ENCODE assay signal across 14 mouse cellular contexts in genomic region chr5:148624649-148625405, GRCm38 (mm10).
A peak's percentile ranks its signal among the peaks of the same experiment; 100 is the strongest.
DNase-seq lines count a peak whose midpoint lies in the region; ATAC-seq and TF ChIP-seq lines count a peak whose summit lies in the region.
"Had no signal": no experiment of that assay in that cellular context is flagged by ENCODE, and none has a peak within 500 bp of the region (broad histone marks: within the 10 kb centered on the region; RNA-seq: fewer than 3 reads in every experiment).

No protein-coding gene starts in this region.

- no peaks in the 10 kb centered on the region for H3K36me3 ChIP-seq in neural tube, embryonic 11.5 days (ENCODE audit: control insufficient read depth, insufficient read depth, low read length)
- H3K36me3 ChIP-seq in forebrain, embryonic 11.5 days (ENCODE audit: control insufficient read depth, insufficient read depth, low read length), result no peaks in the 10 kb centered on the region
- no peaks in the 10 kb centered on the region for H3K36me3 ChIP-seq in hindbrain, postnatal 0 days (ENCODE audit: insufficient read depth, low read length)

- no peak for TF ChIP-seq CTCF in hindbrain, postnatal 0 days (IDR thresholded peaks at IDR 0.05; ENCODE audit: low read depth)

- no peaks in the 10 kb centered on the region for H3K9me3 ChIP-seq in neural tube, embryonic 11.5 days (ENCODE audit: control insufficient read depth, low read length)
- H3K9me3 ChIP-seq in forebrain, embryonic 11.5 days (ENCODE audit: control insufficient read depth, low read length), result no peaks in the 10 kb centered on the region
- H3K9me3 ChIP-seq in hindbrain, postnatal 0 days (ENCODE audit: low read length), result no peaks in the 10 kb centered on the region

- WGBS in neural tube, embryonic 11.5 days, result 61% methylated on average over 21 of the region's 21 CpGs
- 63% methylated on average over 21 of the region's 21 CpGs for WGBS in forebrain, embryonic 11.5 days
- WGBS in hindbrain, postnatal 0 days, result 35% methylated on average over 21 of the region's 21 CpGs

- peak; percentile 47 for DNase-seq in neural tube, embryonic 11.5 days (ENCODE audit: low spot score)
- DNase-seq in neural tube, embryonic 10.5 days (ENCODE audit: extremely low spot score, low spot score), result no peak
- DNase-seq in forebrain, embryonic 11.5 days (ENCODE audit: low spot score), result no peak
- peak; percentile 66 for DNase-seq in hindbrain, postnatal 0 days (ENCODE audit: low spot score)
- no peak for DNase-seq in urinary bladder, postnatal 25 days (ENCODE audit: low spot score)
- DNase-seq in kidney, postnatal 10 days, result no peak
- no peak for DNase-seq in lung, postnatal 10 days
- DNase-seq: heart, adult 2 months; kidney, adult 8-10 months; right cerebral cortex, postnatal 25 days had no signal

- H3K9ac ChIP-seq in neural tube, embryonic 11.5 days (ENCODE audit: low read length), result no peak overlapping the region
- H3K9ac ChIP-seq in forebrain, embryonic 11.5 days (ENCODE audit: low read length), result no peak overlapping the region
- no peak overlapping the region for H3K9ac ChIP-seq in hindbrain, postnatal 0 days (replicated peaks; ENCODE audit: low read length)
- H3K9ac ChIP-seq: liver, embryonic 14.5 days had no signal

- no peak overlapping the region for H3K27ac ChIP-seq in neural tube, embryonic 11.5 days (ENCODE audit: low read depth, low read length)
- H3K27ac ChIP-seq in forebrain, embryonic 11.5 days (ENCODE audit: low read depth, low read length), result peak overlapping the region; percentile 62
- peak overlapping the region; percentile 34; the same call in 1 of the 2 replicates for H3K27ac ChIP-seq in hindbrain, postnatal 0 days
- H3K27ac ChIP-seq: heart, adult 2 months; liver, embryonic 14.5 days had no signal

- peak; percentile 75 for ATAC-seq in neural tube, embryonic 11.5 days (ENCODE audit: insufficient read depth, low FRiP score, low TSS enrichment)
- ATAC-seq in forebrain, embryonic 11.5 days (replicated peaks; ENCODE audit: low FRiP score), result peak; percentile 72
- ATAC-seq in hindbrain, postnatal 0 days, result peak; percentile 76
- peak; percentile 83 for ATAC-seq in neutrophil, adult 5-6 weeks (ENCODE audit: extremely low read depth, insufficient number of reproducible peaks, low FRiP score, poor library complexity, severe bottlenecking)

- H3K4me3 ChIP-seq in neural tube, embryonic 11.5 days (ENCODE audit: low read depth, low read length), result no peak overlapping the region
- no peak overlapping the region for H3K4me3 ChIP-seq in forebrain, embryonic 11.5 days (ENCODE audit: low read depth, low read length)
- H3K4me3 ChIP-seq in hindbrain, postnatal 0 days (ENCODE audit: low read length), result no peak overlapping the region
- H3K4me3 ChIP-seq: erythroblast, embryonic 14.5 days; heart, adult 2 months; megakaryocyte, embryonic 14.5 days had no signal

- no peaks in the 10 kb centered on the region for H3K27me3 ChIP-seq in neural tube, embryonic 11.5 days (ENCODE audit: control insufficient read depth, insufficient read depth, low read length)
- no peaks in the 10 kb centered on the region for H3K27me3 ChIP-seq in forebrain, embryonic 11.5 days (ENCODE audit: control insufficient read depth, insufficient read depth, low read length)
- H3K27me3 ChIP-seq in hindbrain, postnatal 0 days (ENCODE audit: insufficient read depth, low read length), result no peaks in the 10 kb centered on the region
- H3K27me3 ChIP-seq: megakaryocyte, embryonic 14.5 days had no signal

- no peak overlapping the region for H3K4me2 ChIP-seq in neural tube, embryonic 11.5 days (ENCODE audit: low read depth)
- no peak overlapping the region for H3K4me2 ChIP-seq in forebrain, embryonic 11.5 days (ENCODE audit: low read depth, low read length, severe bottlenecking)
- H3K4me2 ChIP-seq in hindbrain, postnatal 0 days (ENCODE audit: low read depth, low read length), result no peak overlapping the region

- H3K4me1 ChIP-seq in neural tube, embryonic 11.5 days (ENCODE audit: control insufficient read depth, insufficient read depth, low read length), result 0 out of 2 replicates have a peak, but pooled peaks cover 2% of the 10 kb centered on the region
- H3K4me1 ChIP-seq in forebrain, embryonic 11.5 days (replicated peaks; ENCODE audit: control insufficient read depth, insufficient read depth, low read length), result peaks cover 3% of the 10 kb centered on the region; the same call in 1 of the 2 replicates
- H3K4me1 ChIP-seq in hindbrain, postnatal 0 days (ENCODE audit: insufficient read depth, low read length), result peaks cover 7% of the 10 kb centered on the region; the same call in 1 of the 2 replicates
- H3K4me1 ChIP-seq: megakaryocyte, embryonic 14.5 days had no signal

Comparison
In these comparisons a context has a peak if more than half of its experiments do, and no peak if none do; other contexts are left out.
1. DNase-seq: peak in neural tube, embryonic 11.5 days (single experiment) and hindbrain, postnatal 0 days (single experiment); none in neural tube, embryonic 10.5 days (single experiment), forebrain, embryonic 11.5 days (single experiment), urinary bladder, postnatal 25 days (single experiment), kidney, postnatal 10 days (single experiment) and lung, postnatal 10 days (single experiment).
2. Peak in every context shown above with its lines, with median percentiles within 50 percentile points of each other: ATAC-seq.